Comparison of ENCODE assay signal across 17 mouse cellular contexts in genomic region chr7:132897258-132897657, GRCm38 (mm10). TPM values are rescaled to one million over a fixed set of nuclear protein-coding genes. Genes with fewer than 3 reads are reported as not detected.
DNase-seq lines count a peak whose midpoint lies in the region; ATAC-seq and TF ChIP-seq lines count a peak whose summit lies in the region.
"Had no signal": no experiment of that assay in that cellular context is flagged by ENCODE, and none has a peak within 500 bp of the region (broad histone marks: within the 10 kb centered on the region; RNA-seq: fewer than 3 reads in every experiment).

No protein-coding gene starts in this region.

- no peak overlapping the region for H3K9ac ChIP-seq in liver, embryonic 14.5 days (replicated peaks)
- no peak overlapping the region for H3K9ac ChIP-seq in liver, embryonic 12.5 days
- no peak overlapping the region for H3K9ac ChIP-seq in MEL (ENCODE audit: control insufficient read depth, low read depth, low read length, poor library complexity, severe bottlenecking)
- H3K9ac ChIP-seq in hindbrain, embryonic 11.5 days (ENCODE audit: low read depth, low read length) = no peak overlapping the region
- H3K9ac ChIP-seq: hindbrain, embryonic 15.5 days; limb, embryonic 12.5 days had no signal

- intact Hi-C loops in gastrocnemius, adult 2 months (cut with DNase I) = no loop called here
- intact Hi-C loops in gastrocnemius, postnatal 14 days (cut with DNase I; ENCODE audit: low total_unique reads) = loop anchor here (10.0 kb wide), 1 partner anchor 242 kb away; no protein-coding TSS in a partner anchor

- no peak overlapping the region for H3K4me3 ChIP-seq in gastrocnemius, adult 2 months
- H3K4me3 ChIP-seq in liver, embryonic 14.5 days (ENCODE audit: insufficient read depth in 1 of 2, low read depth in 2 of 2, low read length in 2 of 2) = no peak overlapping the region
- no peak overlapping the region for H3K4me3 ChIP-seq in liver, embryonic 12.5 days
- no peak overlapping the region for H3K4me3 ChIP-seq in MEL (ENCODE audit: control insufficient read depth in 1 of 2, insufficient read depth in 1 of 2, low read depth in 2 of 2, low read length in 2 of 2)
- H3K4me3 ChIP-seq in hindbrain, embryonic 11.5 days (ENCODE audit: low read depth, low read length) = no peak overlapping the region
- H3K4me3 ChIP-seq: hindbrain, embryonic 15.5 days; limb, embryonic 12.5 days had no signal

- H3K27ac ChIP-seq in gastrocnemius, adult 2 months = no peak overlapping the region
- no peak overlapping the region for H3K27ac ChIP-seq in liver, embryonic 14.5 days
- H3K27ac ChIP-seq in liver, embryonic 12.5 days = no peak overlapping the region
- H3K27ac ChIP-seq in MEL (ENCODE audit: control insufficient read depth, low read depth, low read length) = peak overlapping the region; percentile 50
- H3K27ac ChIP-seq in hindbrain, embryonic 11.5 days (ENCODE audit: low read depth, low read length) = no peak overlapping the region
- H3K27ac ChIP-seq: hindbrain, embryonic 15.5 days; limb, embryonic 12.5 days had no signal

- no peaks in the 10 kb centered on the region for H3K79me2 ChIP-seq in MEL (ENCODE audit: control insufficient read depth, insufficient read depth, low read length, poor library complexity)

- no peak for TF ChIP-seq POLR2A in MEL (IDR thresholded peaks at IDR 0.05; ENCODE audit: control insufficient read depth in 1 of 2, insufficient read depth in 1 of 2, low read depth in 1 of 2, low read length in 2 of 2, poor library complexity in 1 of 2)

- 75% methylated on average over 10 of the region's 10 CpGs for WGBS in liver, embryonic 14.5 days (ENCODE audit: insufficient replicate concordance)
- WGBS in liver, embryonic 12.5 days (ENCODE audit: insufficient replicate concordance) = 68% methylated on average over 10 of the region's 10 CpGs
- WGBS in hindbrain, embryonic 11.5 days = 79% methylated on average over 10 of the region's 10 CpGs

- H3K4me1 ChIP-seq in liver, embryonic 14.5 days (replicated peaks; ENCODE audit: control insufficient read depth in 2 of 2, insufficient read depth in 2 of 2, low read length in 1 of 2) = no peaks in the 10 kb centered on the region
- no peaks in the 10 kb centered on the region for H3K4me1 ChIP-seq in liver, embryonic 12.5 days
- H3K4me1 ChIP-seq in MEL (ENCODE audit: control insufficient read depth in 1 of 2, insufficient read depth in 2 of 2, low read length in 2 of 2) = peaks cover 4 to 11% of the 10 kb centered on the region in 2 experiments
- no peaks in the 10 kb centered on the region for H3K4me1 ChIP-seq in hindbrain, embryonic 11.5 days (replicated peaks; ENCODE audit: control insufficient read depth, insufficient read depth, low read length)
- H3K4me1 ChIP-seq: hindbrain, embryonic 15.5 days; limb, embryonic 12.5 days had no signal

- H3K4me2 ChIP-seq in liver, embryonic 14.5 days (ENCODE audit: low read depth) = no peak overlapping the region
- H3K4me2 ChIP-seq in liver, embryonic 12.5 days = no peak overlapping the region
- H3K4me2 ChIP-seq in hindbrain, embryonic 11.5 days (replicated peaks; ENCODE audit: low read depth, low read length) = no peak overlapping the region
- H3K4me2 ChIP-seq: hindbrain, embryonic 15.5 days; limb, embryonic 12.5 days had no signal

- peak; percentile 28; the same call in 1 of the 2 replicates for TF ChIP-seq CTCF in gastrocnemius, adult 2 months (IDR thresholded peaks at IDR 0.05)
- TF ChIP-seq CTCF in liver, embryonic 14.5 days (IDR thresholded peaks at IDR 0.05; ENCODE audit: low read depth) = peak; percentile 53
- TF ChIP-seq CTCF in MEL (IDR thresholded peaks at IDR 0.05 in 2 of 3, conservative IDR thresholded peaks at IDR 0.05 in 1 of 3; ENCODE audit: control insufficient read depth in 1 of 3, insufficient read depth in 1 of 3, low read depth in 2 of 3, low read length in 3 of 3, poor library complexity in 1 of 3, severe bottlenecking in 1 of 3) = peak; percentile 65 to 84 (median 74)

- H3K27me3 ChIP-seq in liver, embryonic 14.5 days (ENCODE audit: control insufficient read depth, insufficient read depth, low read length) = no peaks in the 10 kb centered on the region
- H3K27me3 ChIP-seq in liver, embryonic 12.5 days (replicated peaks) = peaks cover 4% of the 10 kb centered on the region; the same call in 1 of the 2 replicates
- H3K27me3 ChIP-seq in MEL (ENCODE audit: control insufficient read depth in 1 of 2, insufficient read depth in 2 of 2, low read length in 2 of 2) = no peaks in the 10 kb centered on the region
- H3K27me3 ChIP-seq in hindbrain, embryonic 11.5 days (ENCODE audit: control insufficient read depth, insufficient read depth, low read length) = no peaks in the 10 kb centered on the region
- H3K27me3 ChIP-seq: hindbrain, embryonic 15.5 days; limb, embryonic 12.5 days had no signal

- TF ChIP-seq EP300 in liver, embryonic 14.5 days (IDR thresholded peaks at IDR 0.05; ENCODE audit: low read depth) = no peak
- peak; percentile 33 to 74; a peak in 3 of 4 replicates for TF ChIP-seq EP300 in MEL (IDR thresholded peaks at IDR 0.05; ENCODE audit: low read depth in 1 of 2, low read length in 2 of 2)

- no peak for DNase-seq in gastrocnemius, adult 2 months
- no peak for DNase-seq in gastrocnemius, postnatal 14 days
- DNase-seq in liver, embryonic 14.5 days (ENCODE audit: low read depth in 3 of 3, low spot score in 3 of 3) = no peak
- DNase-seq in MEL (ENCODE audit: low read depth, low spot score) = peak; percentile 90
- DNase-seq in hindbrain, embryonic 11.5 days (ENCODE audit: low spot score) = no peak
- no peak for DNase-seq in adrenal gland, adult 8-10 months
- DNase-seq: cerebellum, adult 8-10 months; embryo, embryonic 11 days; kidney, postnatal 10 days; layer of hippocampus, postnatal 36 days; lung, postnatal 10 days; midbrain, embryonic 14.5 days; right cerebral cortex, postnatal 4 days had no signal

- H3K9me3 ChIP-seq in liver, embryonic 14.5 days (ENCODE audit: control insufficient read depth, low read length) = no peaks in the 10 kb centered on the region
- H3K9me3 ChIP-seq in liver, embryonic 12.5 days (replicated peaks) = no peaks in the 10 kb centered on the region
- H3K9me3 ChIP-seq in MEL (replicated peaks; ENCODE audit: insufficient read depth, low read length) = no peaks in the 10 kb centered on the region
- no peaks in the 10 kb centered on the region for H3K9me3 ChIP-seq in hindbrain, embryonic 11.5 days (ENCODE audit: control insufficient read depth, low read length)
- H3K9me3 ChIP-seq: hindbrain, embryonic 15.5 days; limb, embryonic 12.5 days had no signal

- ATAC-seq in liver, embryonic 14.5 days (ENCODE audit: insufficient read depth) = no peak
- ATAC-seq in liver, embryonic 12.5 days = no peak
- peak; percentile 50; the same call in 1 of the 2 replicates for ATAC-seq in megakaryocyte, adult 5-6 weeks (ENCODE audit: poor library complexity, severe bottlenecking)
- ATAC-seq in hindbrain, embryonic 11.5 days (ENCODE audit: low FRiP score) = no peak

- TF ChIP-seq RAD21 in MEL (IDR thresholded peaks at IDR 0.05; ENCODE audit: low read depth, low read length) = peak; percentile 81

- H3K36me3 ChIP-seq in liver, embryonic 14.5 days (replicated peaks; ENCODE audit: control insufficient read depth, insufficient read depth, low read depth) = no peaks in the 10 kb centered on the region
- no peaks in the 10 kb centered on the region for H3K36me3 ChIP-seq in liver, embryonic 12.5 days
- H3K36me3 ChIP-seq in MEL (ENCODE audit: control insufficient read depth in 1 of 2, insufficient read depth in 2 of 2, low read length in 2 of 2) = no peaks in the 10 kb centered on the region; a peak in 1 of 4 replicates
- no peaks in the 10 kb centered on the region for H3K36me3 ChIP-seq in hindbrain, embryonic 11.5 days (ENCODE audit: control insufficient read depth, insufficient read depth, low read length)
- H3K36me3 ChIP-seq: hindbrain, embryonic 15.5 days; limb, embryonic 12.5 days had no signal

RNA-seq across cellular contexts. Expression of gene Zranb1, which starts 33.7 kb away (rescaled TPM):
- total RNA-seq in gastrocnemius, adult 2 months (2021) = 10 to 100 TPM; 47.0 to 54.5 TPM
- total RNA-seq in gastrocnemius, postnatal 14 days (2021) = 10 to 100 TPM; 29.7 to 37.1 TPM
- polyA plus RNA-seq in liver, embryonic 14.5 days (2012; rRNA removed) = 3.8 and 6.0 TPM in 2 replicates
- polyA plus RNA-seq in liver, embryonic 14.5 days (2014; fragmentation: Nextera tagmentation; extraction: Ambion mirVana) = 7.5 and 7.6 TPM in 2 replicates
- 9.0 and 9.2 TPM in 2 replicates for polyA plus RNA-seq in liver, embryonic 12.5 days (2016; fragmentation: Nextera tagmentation; extraction: Ambion mirVana)
- total RNA-seq in MEL (2012; rRNA removed) = 18.0 and 18.5 TPM in 2 replicates
- 10 to 100 TPM in 1 of 2 experiments, not detected in 1; 17.4 TPM for polyA plus RNA-seq in MEL (2012; ENCODE audit: insufficient read depth in 1 of 2, insufficient read length in 2 of 2, low read depth in 1 of 2, low replicate concordance in 2 of 2, missing spikeins in 1 of 2)
- total RNA-seq in megakaryocyte, adult 5-6 weeks (2015) = 21.8 and 22.6 TPM in 2 replicates
- 42.3 and 47.6 TPM in 2 replicates for total RNA-seq in megakaryocyte, adult 5-6 weeks (2017)
- 17.9 and 18.7 TPM in 2 replicates for polyA plus RNA-seq in hindbrain, embryonic 11.5 days (2014; fragmentation: Nextera tagmentation; extraction: Ambion mirVana)
- total RNA-seq in adrenal gland, adult 8-10 months (2022) = 10 to 100 TPM; 33.4 to 37.8 (median 36.2) TPM

RNA-seq across cellular contexts. Expression of gene Abraxas2, which starts 38.2 kb away (rescaled TPM):
- total RNA-seq in gastrocnemius, adult 2 months (2021) = 10 to 100 TPM; 24.0 to 24.1 TPM
- 10 to 100 TPM; 18.3 to 20.2 TPM for total RNA-seq in gastrocnemius, postnatal 14 days (2021)
- 5.0 and 7.4 TPM in 2 replicates for polyA plus RNA-seq in liver, embryonic 14.5 days (2012; rRNA removed)
- polyA plus RNA-seq in liver, embryonic 14.5 days (2014; fragmentation: Nextera tagmentation; extraction: Ambion mirVana) = 10.7 and 11.7 TPM in 2 replicates
- 17.7 and 18.1 TPM in 2 replicates for polyA plus RNA-seq in liver, embryonic 12.5 days (2016; fragmentation: Nextera tagmentation; extraction: Ambion mirVana)
- 26.5 and 30.1 TPM in 2 replicates for total RNA-seq in MEL (2012; rRNA removed)
- 10 to 100 TPM in 1 of 2 experiments, not detected in 1; 31.1 TPM for polyA plus RNA-seq in MEL (2012; ENCODE audit: insufficient read depth in 1 of 2, insufficient read length in 2 of 2, low read depth in 1 of 2, low replicate concordance in 2 of 2, missing spikeins in 1 of 2)
- 49.4 and 51.6 TPM in 2 replicates for total RNA-seq in megakaryocyte, adult 5-6 weeks (2015)
- total RNA-seq in megakaryocyte, adult 5-6 weeks (2017) = 47.6 and 48.0 TPM in 2 replicates
- polyA plus RNA-seq in hindbrain, embryonic 11.5 days (2014; fragmentation: Nextera tagmentation; extraction: Ambion mirVana) = 39.0 TPM in 2 replicates
- total RNA-seq in adrenal gland, adult 8-10 months (2022) = 10 to 100 TPM; 30.5 to 39.6 (median 34.8) TPM

RNA-seq across cellular contexts. Expression of gene Eef1akmt2, which starts 44.8 kb away (rescaled TPM):
- 1 to 10 TPM; 5.9 to 6.2 TPM for total RNA-seq in gastrocnemius, adult 2 months (2021)
- total RNA-seq in gastrocnemius, postnatal 14 days (2021) = 1 to 10 TPM; 7.5 to 7.8 TPM
- 5.1 and 13.1 TPM in 2 replicates for polyA plus RNA-seq in liver, embryonic 14.5 days (2012; rRNA removed)
- polyA plus RNA-seq in liver, embryonic 14.5 days (2014; fragmentation: Nextera tagmentation; extraction: Ambion mirVana) = 19.0 and 20.8 TPM in 2 replicates
- 29.6 and 31.4 TPM in 2 replicates for polyA plus RNA-seq in liver, embryonic 12.5 days (2016; fragmentation: Nextera tagmentation; extraction: Ambion mirVana)
- 24.3 and 26.9 TPM in 2 replicates for total RNA-seq in MEL (2012; rRNA removed)
- polyA plus RNA-seq in MEL (2012; ENCODE audit: insufficient read depth in 1 of 2, insufficient read length in 2 of 2, low read depth in 1 of 2, low replicate concordance in 2 of 2, missing spikeins in 1 of 2) = 100 to 1,000 TPM in 1 of 2 experiments, 10 to 100 TPM in 1; 27.0 to 330 TPM
- 24.7 and 31.9 TPM in 2 replicates for total RNA-seq in megakaryocyte, adult 5-6 weeks (2015)
- total RNA-seq in megakaryocyte, adult 5-6 weeks (2017) = 34.9 and 35.8 TPM in 2 replicates
- polyA plus RNA-seq in hindbrain, embryonic 11.5 days (2014; fragmentation: Nextera tagmentation; extraction: Ambion mirVana) = 93.0 and 93.5 TPM in 2 replicates
- total RNA-seq in adrenal gland, adult 8-10 months (2022) = 10 to 100 TPM; 25.1 to 38.6 (median 32.1) TPM
